Mouse (Mus musculus) neural tube, embryonic 10.5 days (tissue): ENCODE measurements at regions not wholly inside any gene's neighbourhood (a gene's known extent, or its start where the extent isn't known, plus 50 kb on each side); places are given as distances from the start of the nearest gene placed in this dataset.

Source experiments
- DNase-seq: peaks from one replicate; pipeline ENCODE4 v3.0.0-alpha.2; 2017; ENCODE audit warnings: low spot score; ENCODE audit errors: extremely low spot score

DNA sequence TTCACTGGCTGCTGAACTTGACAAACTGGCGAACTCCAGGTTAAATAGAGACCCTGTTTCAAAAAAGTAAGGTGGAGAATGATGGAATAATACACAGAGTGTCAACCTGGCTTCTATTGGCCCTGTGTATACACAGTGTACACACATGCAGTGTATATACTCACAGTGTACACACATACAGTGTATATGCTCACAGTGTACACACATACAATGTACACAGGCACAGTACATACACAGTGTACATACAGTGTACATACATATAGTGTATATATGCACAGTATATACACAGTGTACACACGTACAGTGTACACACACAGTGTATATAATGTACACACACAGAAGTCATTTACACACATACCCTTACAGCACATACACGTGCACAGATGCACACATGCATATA, 52.4 kb upstream of the Aldh1b1 start:
- DNase-seq: no peak

DNA sequence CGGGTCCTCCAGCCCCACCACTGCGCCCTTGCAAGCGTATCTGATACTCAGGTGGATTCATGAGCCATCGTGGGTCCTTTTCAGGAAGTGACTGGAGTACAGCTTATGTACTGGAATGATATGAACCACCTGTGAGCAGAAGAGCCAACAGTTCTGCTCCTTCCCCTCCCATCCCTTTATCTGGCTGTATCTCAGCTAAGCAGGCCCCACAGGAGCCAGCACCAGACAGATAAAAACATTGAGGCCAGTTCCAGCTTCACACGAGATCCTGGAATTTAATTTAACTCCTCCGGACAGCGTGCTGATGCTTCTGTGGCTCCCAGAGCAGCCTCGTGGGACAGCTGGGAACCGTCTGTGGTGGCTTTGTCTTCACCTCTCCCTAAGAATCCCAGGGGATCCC, 53.1 kb upstream of the Aldh1b1 start:
- DNase-seq: no peak

DNA sequence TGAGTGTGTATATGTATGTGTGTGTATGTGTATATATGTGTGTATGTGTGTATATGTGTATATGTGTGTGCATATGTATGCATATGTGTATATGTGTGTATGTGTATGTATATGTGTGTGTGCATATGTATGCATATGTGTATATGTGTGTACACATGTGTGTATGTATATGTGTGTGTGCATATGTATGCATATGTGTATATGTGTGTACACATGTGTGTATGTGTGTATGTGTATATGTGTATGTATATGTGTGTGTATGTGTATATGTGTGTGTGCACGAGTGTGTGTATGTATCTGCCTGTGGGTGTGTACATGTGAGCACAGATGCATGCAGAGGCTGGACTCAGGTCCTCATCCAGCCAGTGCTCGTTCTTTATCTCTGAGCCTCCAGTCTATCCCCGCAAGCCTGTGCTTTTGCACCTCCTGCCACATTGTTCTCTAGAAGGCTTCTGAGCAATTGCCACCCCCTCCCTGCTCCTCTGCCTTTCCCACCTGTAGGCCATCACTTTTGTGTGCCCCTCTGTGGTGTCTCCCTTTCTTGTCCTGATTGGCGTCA, 53.9 kb upstream of the Aldh1b1 start:
- no peak for DNase-seq

DNA sequence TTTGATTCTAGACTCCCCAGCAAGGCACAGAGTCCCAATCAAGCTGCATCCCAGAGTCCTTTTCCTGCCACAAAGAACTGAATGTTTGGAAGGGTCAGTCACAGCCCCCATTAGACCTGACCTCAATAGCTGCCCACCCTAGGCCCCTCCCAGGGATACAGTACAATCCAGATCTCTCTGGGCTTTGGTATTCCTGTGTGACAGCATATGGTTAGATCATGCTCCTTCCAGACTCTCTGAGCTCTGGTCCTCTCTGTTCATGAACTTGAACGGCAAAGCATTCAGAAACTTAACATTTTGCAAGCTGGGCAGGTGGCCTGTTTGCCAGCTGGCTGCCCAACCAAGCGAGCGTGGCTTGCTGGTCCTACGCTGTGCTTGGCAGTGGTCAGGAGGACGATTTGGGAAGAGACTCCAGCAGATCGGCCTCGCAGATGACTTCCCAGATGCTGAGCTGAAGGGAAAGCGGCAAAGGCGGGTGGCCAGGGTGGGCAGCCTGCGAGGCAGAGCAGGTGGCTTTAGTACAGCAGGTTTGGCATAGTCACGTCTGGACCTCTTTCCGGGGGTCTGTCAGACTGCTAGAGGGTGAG, 58.0 kb upstream of the Aldh1b1 start:
- no peak for DNase-seq

DNA sequence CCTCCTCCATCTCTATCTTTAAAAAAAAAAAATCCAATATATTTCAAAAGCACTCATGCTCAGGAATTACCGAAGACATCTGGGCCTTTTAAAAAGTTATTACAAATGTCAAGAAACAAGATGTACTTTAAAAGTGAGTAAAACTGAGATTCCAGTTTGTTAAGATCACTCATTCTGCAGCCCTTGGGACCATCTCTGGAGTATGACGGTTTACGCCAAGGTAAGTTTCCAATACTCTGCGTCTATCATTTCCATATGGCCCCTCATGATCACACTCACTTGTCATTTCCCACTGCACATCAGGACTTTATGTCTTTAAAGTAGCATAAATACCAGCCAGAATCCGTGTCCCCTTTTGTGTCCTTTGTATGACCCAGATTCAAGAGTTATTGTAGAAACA, 58.5 kb upstream of the Aldh1b1 start:
- DNase-seq: no peak

DNA sequence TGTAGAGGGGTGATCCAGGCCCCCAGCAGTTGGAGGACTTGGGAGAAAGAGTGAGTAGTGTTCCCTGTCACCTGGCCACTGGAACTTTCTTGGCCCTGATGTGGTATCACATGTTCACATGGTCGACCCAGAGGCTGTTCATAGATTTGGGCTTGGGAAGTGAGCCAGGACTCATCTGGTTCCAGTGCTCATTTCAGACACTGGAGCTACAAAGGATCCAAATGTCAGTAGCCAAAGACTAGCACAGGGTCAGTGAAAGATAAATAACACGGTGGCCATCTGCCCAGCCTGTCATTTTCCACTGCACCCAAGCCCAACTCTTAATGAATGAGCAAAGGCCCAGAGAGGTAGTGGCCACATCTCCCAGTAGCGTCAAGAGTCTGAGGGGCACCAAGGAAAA, 59.1 kb upstream of the Aldh1b1 start:
- DNase-seq: no peak

DNA sequence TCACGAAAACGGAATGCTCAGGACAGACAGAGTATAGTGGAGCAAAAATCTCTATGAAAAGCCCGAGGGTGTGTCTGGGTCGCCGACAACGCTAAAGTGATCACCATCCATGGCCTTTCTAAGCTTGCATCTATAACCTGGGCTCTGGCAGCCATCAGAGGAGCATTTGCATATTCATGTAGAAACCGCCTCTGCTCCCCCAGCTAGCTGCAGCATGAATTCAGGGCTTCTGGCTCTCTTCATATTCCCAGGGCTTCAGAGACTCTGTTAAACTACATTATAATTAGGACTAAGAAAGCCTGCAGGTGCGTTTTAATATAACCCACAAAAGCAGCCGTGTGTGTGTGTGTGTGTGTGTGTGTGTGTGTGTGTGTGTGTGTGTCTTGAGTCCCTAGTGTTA, 59.7 kb upstream of the Aldh1b1 start:
- DNase-seq: no peak

DNA sequence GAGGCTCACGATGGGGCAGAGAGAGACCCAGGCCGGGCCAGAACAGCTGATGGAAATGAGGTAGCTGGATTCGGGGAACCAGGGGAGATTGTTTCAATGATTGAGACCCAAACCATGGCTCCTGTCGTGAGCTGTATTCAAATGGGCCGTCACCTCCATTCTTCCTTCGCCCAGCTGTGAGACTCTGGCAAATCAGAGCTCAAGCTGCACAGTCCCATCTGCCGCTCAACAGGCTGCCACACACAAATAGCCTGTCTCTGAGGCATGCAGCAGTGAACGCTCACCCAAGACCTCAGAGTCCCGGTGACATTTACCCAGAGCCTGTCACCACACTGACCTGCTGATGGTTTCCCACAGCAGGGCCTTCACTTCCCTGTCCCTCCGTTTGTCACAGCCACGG, 60.1 kb upstream of the Aldh1b1 start:
- DNase-seq: no peak

DNA sequence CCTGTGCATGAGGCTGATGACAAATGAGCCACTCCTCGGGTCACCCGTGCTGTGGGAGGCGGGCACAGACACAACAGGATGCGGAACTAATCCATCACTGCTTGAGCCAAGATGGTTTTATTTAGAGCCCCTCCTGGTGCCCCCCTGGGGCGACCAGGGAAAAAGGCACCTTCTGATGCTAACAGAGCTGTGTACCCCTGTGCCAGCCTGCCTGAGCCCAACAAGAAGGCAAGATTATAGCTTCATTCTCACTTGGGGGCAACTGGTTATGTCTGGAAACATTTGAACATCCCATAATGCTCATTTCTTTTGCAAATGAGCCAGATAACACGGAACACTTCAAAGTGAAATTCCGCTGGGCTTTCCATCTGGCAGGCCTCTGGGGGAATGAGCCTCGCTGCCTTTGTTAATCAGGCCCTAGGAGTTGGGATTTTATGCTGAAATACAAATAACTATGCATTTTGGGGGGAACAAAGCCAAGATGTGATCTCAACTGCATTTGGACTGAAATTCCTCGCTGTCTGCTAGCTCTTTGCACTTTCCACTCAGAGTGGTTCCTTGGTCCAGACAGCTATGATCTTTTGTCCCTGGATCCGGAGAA, 62.5 kb upstream of the Aldh1b1 start:
- DNase-seq: no peak

DNA sequence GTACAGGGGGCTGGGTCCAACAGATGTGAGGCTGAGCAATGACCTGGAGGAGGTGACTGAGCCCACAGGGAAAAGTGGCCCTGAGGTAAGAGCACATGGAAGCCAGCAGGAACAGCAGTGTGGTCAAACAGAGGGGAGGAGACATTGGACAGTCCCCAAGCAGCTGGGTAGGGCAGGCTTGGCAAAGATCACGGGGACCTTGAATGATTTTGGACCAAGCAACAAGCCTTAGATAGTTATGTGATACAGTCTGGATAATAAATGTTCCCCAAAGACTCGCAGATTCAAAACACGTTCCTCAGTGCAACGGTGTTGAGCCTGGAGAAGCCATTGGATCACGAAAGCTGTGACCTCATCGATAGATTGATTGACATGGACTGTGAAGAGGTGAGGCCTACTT, 64.8 kb upstream of the Aldh1b1 start:
- no peak for DNase-seq

DNA sequence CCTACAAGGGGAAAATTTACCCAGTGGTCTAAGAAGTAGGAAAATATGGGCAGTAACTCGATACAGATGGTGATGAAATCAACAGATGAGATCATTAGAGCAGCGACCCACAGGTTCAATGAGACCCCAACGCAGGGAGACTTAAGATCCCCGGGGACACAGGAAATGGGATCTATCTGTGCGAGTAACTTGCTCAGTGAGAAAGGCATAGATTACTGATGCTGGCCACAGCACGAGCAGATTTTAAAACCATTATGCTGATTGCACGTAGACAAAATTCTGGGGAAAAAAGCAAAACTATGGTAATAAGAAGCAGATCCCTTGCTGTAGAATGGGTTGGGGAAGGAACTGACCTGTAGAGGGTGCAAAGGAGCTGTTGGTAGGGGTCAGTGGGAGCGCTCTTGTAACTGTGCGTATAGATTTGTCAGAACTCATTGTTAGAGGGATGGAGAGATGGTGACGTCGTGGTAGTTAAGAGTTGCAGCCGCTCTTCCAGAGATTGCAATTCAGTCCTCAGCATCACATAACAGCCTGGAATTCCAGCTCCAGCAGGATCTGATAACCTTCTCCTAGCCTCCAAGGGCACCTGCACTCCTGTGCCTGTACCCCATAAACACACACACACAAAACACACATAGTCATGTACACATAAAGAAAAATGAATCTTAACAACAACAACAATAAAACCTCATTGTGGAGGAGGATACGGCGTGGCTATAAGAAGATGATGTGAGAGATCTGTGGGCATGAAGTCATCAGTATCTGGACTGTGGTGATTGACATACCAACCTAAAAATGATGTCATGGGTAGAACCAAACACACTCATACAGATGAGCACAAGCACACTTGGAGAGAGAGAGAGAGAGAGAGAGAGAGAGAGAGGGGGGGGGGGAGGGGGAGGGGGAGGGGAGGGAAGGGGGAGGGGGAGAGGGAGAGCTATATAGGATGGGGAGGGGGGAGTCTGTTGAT, 67.7 kb upstream of the Aldh1b1 start:
- DNase-seq: no peak

DNA sequence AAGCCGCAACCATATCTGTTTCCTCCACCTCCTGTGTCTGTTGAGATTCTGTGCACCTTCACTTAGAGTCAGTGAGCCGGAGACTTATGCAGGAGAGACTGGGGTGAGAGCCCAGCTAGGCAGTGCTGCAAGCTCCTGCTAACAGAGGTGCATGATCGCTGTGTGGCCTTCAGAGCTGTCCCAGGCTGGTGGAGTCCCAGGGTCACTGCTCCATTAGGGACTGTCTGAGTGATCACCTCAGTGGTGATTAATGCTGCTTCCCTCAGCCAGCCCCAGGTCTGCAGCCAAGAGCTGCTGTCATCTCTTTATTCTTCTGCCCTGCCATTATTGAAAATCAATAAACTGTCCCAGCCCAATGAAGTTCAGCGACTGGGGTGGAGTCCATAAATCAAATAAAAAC, 69.0 kb upstream of the Aldh1b1 start:
- no peak for DNase-seq

DNA sequence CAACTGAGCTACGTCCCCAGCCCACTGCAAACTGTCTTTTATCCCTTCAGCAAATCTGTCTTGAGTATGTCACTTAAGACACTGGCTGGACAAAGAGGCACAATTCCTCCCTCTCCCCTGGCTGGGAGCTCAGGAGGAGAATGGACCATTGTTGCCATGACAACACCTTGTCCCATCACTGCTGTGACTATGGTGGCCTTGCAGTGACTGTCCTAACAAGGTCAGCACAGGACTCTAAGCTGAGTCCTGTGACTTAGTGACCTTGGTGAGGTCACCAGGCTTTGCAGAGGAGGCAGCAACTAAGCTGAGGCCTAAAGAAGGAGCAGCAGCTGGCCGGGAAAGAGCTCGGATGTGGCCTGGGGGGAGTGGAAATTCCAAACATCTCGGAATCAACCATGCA, 70.0 kb upstream of the Aldh1b1 start:
- DNase-seq: no peak

DNA sequence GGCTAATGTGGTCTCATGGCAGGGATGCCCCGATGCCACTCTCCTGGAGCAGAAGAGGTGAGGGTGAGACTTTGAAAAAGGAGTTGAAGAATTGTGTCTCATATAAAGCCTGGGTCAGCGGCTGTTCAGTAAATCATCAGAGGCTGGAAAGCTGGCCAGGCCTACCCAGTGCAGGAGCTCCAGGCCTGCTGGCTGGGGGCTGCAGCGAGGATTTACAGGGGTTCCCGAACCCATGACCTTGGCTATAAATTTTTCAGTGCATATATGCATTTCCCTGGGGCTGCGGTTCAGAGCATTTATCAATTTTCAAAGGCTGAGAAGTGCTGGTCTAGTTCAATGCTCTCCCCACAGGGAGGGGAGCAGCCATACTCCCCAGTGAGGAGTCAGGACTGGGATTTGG, 70.9 kb upstream of the Aldh1b1 start:
- peak; percentile 35 for DNase-seq

DNA sequence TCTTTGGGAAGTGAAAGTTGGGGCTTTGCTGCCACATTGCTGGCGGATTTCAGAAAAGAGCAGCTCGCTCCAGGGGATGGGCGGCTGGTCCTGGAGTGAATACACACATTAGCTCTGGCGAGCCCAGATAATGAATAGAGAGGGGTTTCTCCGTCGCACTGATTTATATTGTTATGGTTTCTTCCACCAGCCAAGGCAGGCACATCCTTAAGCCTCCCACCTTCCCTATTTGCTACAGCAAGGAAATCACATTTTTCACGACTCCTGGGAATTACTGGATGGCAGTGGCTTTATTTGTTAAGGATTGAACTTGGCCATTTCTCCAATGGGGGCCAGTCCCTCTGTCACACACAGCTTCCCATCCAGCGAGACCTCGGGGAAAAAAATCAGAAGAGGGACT, 71.3 kb upstream of the Aldh1b1 start:
- DNase-seq: no peak

DNA sequence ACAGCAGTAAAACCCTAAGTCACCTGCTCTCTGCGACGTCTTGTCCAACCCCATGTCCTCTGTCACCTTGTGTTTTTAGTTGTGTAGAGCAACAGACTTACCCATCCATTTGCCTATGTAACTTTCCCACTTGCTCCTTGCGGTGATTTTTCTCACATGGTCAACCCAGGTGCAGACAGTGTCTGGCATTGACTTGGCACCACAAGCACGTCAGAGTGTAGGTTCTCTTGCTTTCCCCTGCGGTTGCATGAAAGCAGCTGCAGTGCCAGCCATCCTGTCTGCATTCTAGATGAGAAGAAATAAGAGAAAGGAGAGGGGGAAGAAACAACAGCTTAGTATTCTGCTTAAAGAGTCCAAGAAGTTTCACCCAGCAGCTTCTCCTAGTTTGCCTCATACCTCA, 72.0 kb upstream of the Aldh1b1 start:
- DNase-seq: no peak

DNA sequence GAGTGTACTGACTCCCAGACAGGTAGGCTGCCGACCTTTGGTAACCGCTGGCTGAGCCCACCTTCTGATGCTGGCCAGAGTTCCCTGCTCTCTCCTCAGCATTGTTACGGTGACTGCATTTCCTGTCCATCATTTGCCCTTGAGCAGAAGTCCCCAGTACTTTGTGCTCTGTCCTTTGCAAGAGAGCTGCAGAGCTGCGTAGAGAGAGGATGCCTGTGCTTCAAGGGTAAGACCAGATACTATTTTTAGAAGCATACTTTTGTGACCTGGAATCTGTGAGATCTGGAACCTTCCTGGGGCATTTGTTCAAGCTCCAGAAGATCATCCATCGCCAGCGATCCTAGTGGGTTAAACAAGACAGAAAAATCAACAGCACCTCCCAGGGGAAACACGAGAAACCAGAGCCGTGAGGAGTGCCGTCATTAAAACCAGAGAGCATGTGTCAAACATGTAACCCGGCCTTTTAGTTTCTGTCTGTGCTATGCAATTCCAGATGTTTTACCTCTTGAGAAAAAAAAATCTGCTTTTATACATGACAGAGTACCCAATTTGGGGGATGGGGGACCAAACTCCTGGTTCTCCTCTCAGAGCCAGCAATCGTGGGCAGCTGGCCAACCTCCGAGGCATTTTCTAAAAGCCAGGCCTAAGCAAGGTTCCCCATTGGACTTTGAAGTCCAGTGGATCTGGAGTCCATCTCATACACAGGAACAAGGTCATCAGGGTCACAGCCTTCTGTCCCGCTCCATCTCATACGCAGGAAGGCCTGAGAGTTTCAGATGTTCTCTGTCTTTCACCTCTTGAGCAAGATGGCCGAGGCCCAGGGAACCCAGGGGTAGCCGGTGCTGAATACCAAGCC, 73.5 kb upstream of the Aldh1b1 start:
- DNase-seq: no peak

DNA sequence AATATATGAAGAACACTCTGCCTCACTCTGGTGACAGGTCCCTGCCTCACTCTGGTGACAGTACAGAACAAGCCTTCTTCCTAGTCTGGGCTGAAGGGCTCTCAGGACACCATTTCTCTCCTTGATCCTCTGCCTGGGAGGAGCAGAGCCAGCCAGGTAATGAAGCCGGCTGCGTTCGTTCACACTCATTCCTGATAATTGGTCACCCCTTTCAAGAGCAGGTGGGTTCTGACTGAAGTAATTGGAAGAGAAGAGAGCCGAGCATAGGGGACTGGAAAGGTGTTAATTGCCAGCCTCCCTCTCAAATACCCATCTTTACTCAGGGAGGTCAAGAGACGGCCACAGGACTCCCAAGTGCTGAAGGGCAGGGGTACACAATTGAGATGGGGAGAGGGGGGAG, 78.5 kb upstream of the Aldh1b1 start:
- DNase-seq: no peak

DNA sequence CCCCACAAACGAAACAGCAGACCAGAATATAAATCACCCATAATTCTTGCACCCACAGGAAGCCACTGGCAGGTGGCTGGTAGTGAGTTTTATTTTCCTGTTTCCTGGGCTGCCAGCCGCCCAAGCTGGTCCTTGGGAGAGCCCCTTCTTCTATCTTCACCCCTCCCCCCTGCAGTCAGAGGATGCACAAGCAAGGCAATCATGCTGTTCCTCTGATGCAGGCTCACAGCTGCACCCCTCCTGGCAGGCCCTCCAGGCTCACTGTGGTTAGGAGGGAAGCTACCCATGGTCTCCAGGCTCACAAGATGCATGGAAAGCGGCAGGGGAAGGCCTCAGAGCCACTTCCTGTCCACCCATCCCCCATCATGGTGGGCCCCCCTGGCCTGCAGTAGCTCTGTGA, 79.3 kb upstream of the Aldh1b1 start:
- no peak for DNase-seq

DNA sequence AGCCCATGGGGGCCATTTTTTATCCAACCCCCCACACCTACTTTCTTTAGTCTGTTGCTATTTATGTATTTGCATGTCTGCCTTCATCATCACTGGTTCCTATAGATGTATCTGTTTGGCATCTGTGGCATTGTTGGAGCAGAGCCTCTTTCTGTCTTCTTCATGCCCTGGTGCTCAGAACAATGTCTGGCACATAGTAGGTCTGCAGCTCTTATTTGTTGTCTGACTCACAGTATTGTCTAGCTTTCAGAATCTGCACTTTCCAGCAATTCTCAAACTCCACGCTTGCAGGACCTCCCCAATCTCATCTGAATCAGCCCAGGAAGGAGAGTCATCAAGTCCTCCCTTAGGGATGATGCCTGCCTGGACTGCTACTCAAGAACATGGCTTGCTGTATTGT, 82.9 kb upstream of the Aldh1b1 start:
- no peak for DNase-seq

DNA sequence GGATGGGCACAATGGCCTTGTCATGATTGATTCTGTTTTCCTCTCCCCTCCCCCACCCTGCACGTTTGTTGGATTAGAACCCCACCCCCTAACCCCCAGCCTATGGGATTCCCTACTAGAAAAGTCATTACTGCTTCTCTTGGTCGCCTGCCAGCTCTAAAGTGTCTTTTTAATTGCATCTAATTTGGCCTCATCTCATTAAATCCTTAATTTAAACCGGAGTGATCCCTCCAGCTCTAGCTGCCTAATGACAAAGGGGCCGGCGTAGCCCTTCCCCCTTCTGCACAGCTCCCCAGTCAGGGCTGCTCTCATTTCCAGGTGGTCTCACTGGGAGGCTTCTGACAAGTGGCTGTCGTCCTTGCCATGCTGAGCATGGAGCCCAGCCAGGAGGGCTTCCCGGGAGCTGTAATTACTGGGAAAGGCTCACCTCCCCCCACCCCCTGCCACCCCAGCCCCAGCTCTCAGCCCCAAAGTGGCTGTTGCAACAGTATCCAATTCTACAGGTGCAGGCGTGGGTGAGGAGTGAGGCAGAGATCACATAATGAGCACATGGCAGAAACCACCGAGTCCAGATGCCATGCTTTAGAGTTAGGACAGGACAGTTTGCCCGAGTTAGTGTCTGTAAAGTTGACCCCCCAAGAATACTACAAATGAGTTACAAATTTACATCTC, 84.8 kb upstream of the Aldh1b1 start:
- no peak for DNase-seq
